Mouse (Mus musculus) hindbrain, postnatal 0 days (tissue): Measurements from ENCODE around the gene Postn. TPM values are rescaled to one million over a fixed set of nuclear protein-coding genes. Genes with fewer than 3 reads are reported as not detected.

Source experiments
- ATAC-seq: fragments of 200-750 bp; cut with Nextera tagmentation; 2 replicates; pipeline ENCODE4 v1.8.0; 2017; ENCODE audit warnings: mild to moderate bottlenecking, moderate TSS enrichment, moderate library complexity
- DNase-seq: peaks from one replicate; pipeline ENCODE4 v3.0.0-alpha.2; 2015; ENCODE audit warnings: low spot score
- H3K27ac ChIP-seq: fragments of 300-500 bp; sonication (generic); 2 replicates; pipeline ENCODE4 v1.5.1; 2014; ENCODE audit warnings: mild to moderate bottlenecking
- H3K27me3 ChIP-seq: fragments of 300-500 bp; sonication (generic); 2 replicates; pipeline ENCODE4 v1.6.1; 2014; ENCODE audit warnings: low read length, mixed read lengths; ENCODE audit not compliant: insufficient read depth
- H3K36me3 ChIP-seq: fragments of 300-500 bp; sonication (generic); 2 replicates; pipeline ENCODE4 v1.6.1; 2014; ENCODE audit warnings: low read length, mixed read lengths; ENCODE audit not compliant: insufficient read depth
- H3K4me1 ChIP-seq: fragments of 300-500 bp; sonication (generic); 2 replicates; pipeline ENCODE4 v1.6.1; 2014; ENCODE audit warnings: antibody characterized with exemption, low read length, mixed read lengths; ENCODE audit not compliant: insufficient read depth
- H3K4me2 ChIP-seq: fragments of 300-500 bp; sonication (generic); 2 replicates; pipeline ENCODE4 v1.6.1; 2014; ENCODE audit warnings: low read depth, mild to moderate bottlenecking, low read length, moderate library complexity, mixed read lengths
- H3K4me3 ChIP-seq: fragments of 300-500 bp; sonication (generic); 2 replicates; pipeline ENCODE4 v1.5.1; 2014; ENCODE audit warnings: low read length
- H3K9ac ChIP-seq: fragments of 300-500 bp; sonication (generic); replicated peaks from 2 replicates; pipeline ENCODE4 v1.6.1; 2014; ENCODE audit warnings: mild to moderate bottlenecking, low read length, moderate library complexity, mixed read lengths
- H3K9me3 ChIP-seq: fragments of 300-500 bp; sonication (generic); 2 replicates; pipeline ENCODE4 v1.6.1; 2016; ENCODE audit warnings: low read length, mixed read lengths
- CTCF ChIP-seq: IDR thresholded peaks from 2 replicates; pipeline ENCODE4 v1.5.1; 2016; ENCODE audit warnings: antibody characterized with exemption, control low read depth, low read depth
- WGBS: fragments of 180-500 bp; shearing (Covaris S2); extraction: QIAGEN DNeasy Blood & Tissue Kit; methylation state at CpG from one replicate; pipeline ENCODE4 v1.1.7; 2014; 5-methylcytosine and 5-hydroxymethylcytosine counted together
- polyA plus RNA-seq: library from polyadenylated mRNA; unstranded; fragments of >200 nt; fragmentation: Nextera tagmentation; extraction: Ambion mirVana; gene quantifications from 2 replicates; pipeline ENCODE4 v1.2.1, GENCODE M21; 2015
- total RNA-seq: library from RNA; depleted of rRNA; stranded (reverse); fragments of >200 nt; gene quantifications from 2 replicates; pipeline ENCODE4 v1.2.3, GENCODE M21; 2014; rRNA removed

The Postn gene
- total and polyA plus RNA-seq, 2 experiments from 2014 or later, result 14.4 to 15.3 TPM

GRCm38 (mm10) chr3:54431663-54432062 is 70.8 kb downstream of the Postn start:
- 87% methylated on average over 4 of the region's 4 CpGs for WGBS
- Histone ChIP-seq H3K9ac (no peak overlapping the region), H3K9me3 (no peaks in the 10 kb centered on the region), H3K4me1 (no peaks in the 10 kb centered on the region), H3K27ac (no peak overlapping the region), H3K27me3 (no peaks in the 10 kb centered on the region), H3K36me3 (no peaks in the 10 kb centered on the region), H3K4me3 (no peak overlapping the region), H3K4me2 (no peak overlapping the region)
- DNase-seq (no peak), ATAC-seq (no peak)
- TF ChIP-seq CTCF, result no peak

- H3K9me3 ChIP-seq, result no peaks in the 10 kb centered on the region
- no peak overlapping the region for H3K9ac ChIP-seq
- no peaks in the 10 kb centered on the region for H3K4me1 ChIP-seq
- ATAC-seq (no peak), DNase-seq (no peak)
- no peak overlapping the region for H3K4me3 ChIP-seq
- TF ChIP-seq CTCF, result no peak
- WGBS, result 71% methylated on average over 6 of the region's 6 CpGs
- no peak overlapping the region for H3K27ac ChIP-seq
- no peaks in the 10 kb centered on the region for H3K36me3 ChIP-seq
- H3K4me2 ChIP-seq, result no peak overlapping the region
- H3K27me3 ChIP-seq, result no peaks in the 10 kb centered on the region
These were observed 71.3 kb downstream of the Postn start for GRCm38 (mm10) chr3:54432167-54432566.

DNA sequence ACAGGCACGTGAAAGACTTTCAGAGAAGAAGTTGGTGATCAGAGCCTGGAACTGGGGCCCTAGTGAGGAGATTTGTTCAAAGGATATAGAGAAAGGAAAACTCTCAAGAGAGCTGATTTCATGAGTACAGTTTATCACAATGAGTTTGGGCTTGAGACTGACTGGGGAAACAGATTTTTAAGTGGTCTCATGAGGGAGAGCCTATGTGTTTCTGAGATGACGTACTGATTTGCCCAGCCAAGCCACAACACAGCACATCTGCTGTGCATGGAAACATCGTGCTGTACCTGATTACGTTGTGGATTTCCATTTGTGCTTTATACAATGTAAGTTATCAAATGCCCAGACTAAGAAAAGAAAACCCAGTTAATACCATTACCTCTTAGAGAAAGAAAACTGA is 71.7 kb downstream of the Postn start:
- DNase-seq (no peak), ATAC-seq (no peak)
- Histone ChIP-seq H3K27me3 (no peaks in the 10 kb centered on the region), H3K4me1 (no peaks in the 10 kb centered on the region), H3K9me3 (no peaks in the 10 kb centered on the region), H3K4me3 (no peak overlapping the region), H3K4me2 (no peak overlapping the region), H3K9ac (no peak overlapping the region), H3K36me3 (no peaks in the 10 kb centered on the region), H3K27ac (no peak overlapping the region)
- TF ChIP-seq CTCF, result no peak
- WGBS, result 76% methylated on average over 4 of the region's 4 CpGs

- Histone ChIP-seq H3K4me3 (no peak overlapping the region), H3K36me3 (no peaks in the 10 kb centered on the region), H3K27me3 (no peaks in the 10 kb centered on the region), H3K4me2 (no peak overlapping the region), H3K9ac (no peak overlapping the region), H3K4me1 (no peaks in the 10 kb centered on the region), H3K27ac (no peak overlapping the region), H3K9me3 (no peaks in the 10 kb centered on the region)
- TF ChIP-seq CTCF, result no peak
- 94% methylated on average over 6 of the region's 6 CpGs for WGBS
- ATAC-seq (no peak), DNase-seq (no peak)
These were observed 73.7 kb downstream of the Postn start for GRCm38 (mm10) chr3:54434571-54434970.

DNA sequence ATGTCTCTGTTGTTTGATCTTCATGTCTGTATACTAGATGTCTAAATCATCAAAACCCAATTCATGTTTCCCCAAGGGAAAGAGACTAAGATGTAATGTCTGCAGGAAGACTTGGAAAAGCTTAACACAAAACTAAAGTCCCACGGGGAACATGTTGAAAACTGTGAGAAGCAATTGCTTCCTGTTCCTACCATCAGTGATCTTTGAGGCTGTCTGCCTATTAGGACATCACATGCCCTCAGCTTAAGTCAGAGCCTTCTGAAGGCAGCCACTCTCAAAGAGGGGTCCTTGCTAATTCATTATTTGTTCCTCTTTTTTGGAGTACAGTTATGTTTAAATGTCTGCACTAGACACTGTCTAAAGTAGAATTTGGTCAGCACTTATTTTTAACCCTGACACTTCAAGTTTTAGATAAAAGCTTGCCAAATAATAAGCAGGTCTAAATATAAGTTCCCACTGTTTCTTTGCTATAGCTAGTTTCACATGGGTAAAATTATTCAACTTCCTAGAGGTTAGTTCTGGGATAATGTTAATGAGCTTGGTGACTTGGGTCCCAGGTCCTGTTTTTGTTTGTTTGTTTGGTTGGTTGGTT is 75.6 kb downstream of the Postn start:
- no peaks in the 10 kb centered on the region for H3K27me3 ChIP-seq
- ATAC-seq (no peak), DNase-seq (no peak)
- H3K36me3 ChIP-seq, result no peaks in the 10 kb centered on the region
- no peak overlapping the region for H3K4me2 ChIP-seq
- H3K9me3 ChIP-seq, result no peaks in the 10 kb centered on the region
- H3K9ac ChIP-seq, result no peak overlapping the region
- no peak for TF ChIP-seq CTCF
- 73% methylated on average over 1 of the region's 1 CpGs for WGBS
- no peak overlapping the region for H3K4me3 ChIP-seq
- H3K4me1 ChIP-seq, result no peaks in the 10 kb centered on the region
- no peak overlapping the region for H3K27ac ChIP-seq

Other genes with a start within 250 kb of the Postn start
- gene Trpc4, start 205.1 kb upstream of the Postn start, total RNA-seq, result 6.0 and 8.4 TPM in 2 replicates
- 4.2 and 4.8 TPM in 2 replicates for gene Trpc4, start 205.1 kb upstream of the Postn start, polyA plus RNA-seq